Mouse (Mus musculus) gastrocnemius, adult 18-20 months (tissue): ENCODE results near the gene Apopt1. TPM values are rescaled to one million over a fixed set of nuclear protein-coding genes. Genes with fewer than 3 reads are reported as not detected.
"Not testable (repeated sequence)": the region's sequence is repeated elsewhere in the genome, so short reads cannot be mapped to it uniquely, and the experiment has no call there.

Experiments
- DNase-seq: peaks from one replicate; pipeline ENCODE4 v3.0.0; 2021; ENCODE audit warnings: low spot score
- total RNA-seq, 2 experiments: library from RNA; stranded (reverse); gene quantifications; 2 replicates each; pipeline ENCODE4 v1.2.3; 2021

Gene Apopt1
- total RNA-seq, 2 experiments from 2014 or later, result 40.5 to 43.5 TPM

GRCm38 (mm10) chr12:111705186-111705973, 7.7 kb upstream of the Apopt1 start:
- peak; percentile 86 for DNase-seq

DNA sequence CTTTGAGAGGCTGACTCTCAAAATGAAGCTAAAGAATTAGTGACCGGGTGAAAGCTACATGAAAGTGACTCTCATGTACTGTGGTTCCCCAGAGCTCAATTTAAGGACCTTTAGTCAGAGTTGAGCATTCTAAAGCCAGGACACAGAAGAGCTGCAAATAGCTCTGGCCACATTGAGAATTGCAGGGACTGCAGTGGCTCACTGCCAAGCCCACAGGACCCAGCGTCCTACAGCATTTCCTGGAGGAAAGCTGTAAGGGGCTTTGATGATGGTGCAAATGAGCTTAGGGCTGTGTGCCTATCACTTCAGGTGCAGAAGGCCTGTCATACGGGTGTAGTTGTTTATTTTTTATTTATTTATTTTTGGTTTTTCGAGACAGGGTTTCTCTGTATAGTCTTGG, 4.9 kb upstream of the Apopt1 start:
- DNase-seq, result no peak

DNA sequence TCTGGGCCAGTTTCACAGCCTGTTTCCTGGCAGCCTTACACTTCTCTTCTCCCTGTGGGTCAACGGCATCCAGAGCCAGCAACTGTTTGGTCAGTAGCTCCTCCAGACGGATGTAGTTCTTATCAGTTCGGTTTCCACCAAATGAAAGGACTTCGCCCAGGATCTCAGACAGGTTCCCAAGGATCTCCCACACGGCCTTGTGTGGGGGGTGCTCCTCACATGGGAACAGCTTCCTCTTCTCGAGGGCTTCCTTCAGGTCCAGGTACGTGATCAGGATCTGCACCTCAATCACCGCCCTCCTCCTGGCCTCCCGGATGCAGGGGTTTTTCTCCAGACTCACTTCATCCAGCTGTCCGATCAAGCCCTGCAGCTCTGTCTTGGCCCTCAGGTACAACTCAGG, 3.0 kb upstream of the Apopt1 start:
- no peak for DNase-seq

- DNase-seq, result no peak
Measured at GRCm38 (mm10) chr12:111712476-111712875, 585 bp upstream of the Apopt1 start.

GRCm38 (mm10) chr12:111713880-111714279, 819 bp downstream of the Apopt1 start:
- not testable (repeated sequence) for DNase-seq

DNA sequence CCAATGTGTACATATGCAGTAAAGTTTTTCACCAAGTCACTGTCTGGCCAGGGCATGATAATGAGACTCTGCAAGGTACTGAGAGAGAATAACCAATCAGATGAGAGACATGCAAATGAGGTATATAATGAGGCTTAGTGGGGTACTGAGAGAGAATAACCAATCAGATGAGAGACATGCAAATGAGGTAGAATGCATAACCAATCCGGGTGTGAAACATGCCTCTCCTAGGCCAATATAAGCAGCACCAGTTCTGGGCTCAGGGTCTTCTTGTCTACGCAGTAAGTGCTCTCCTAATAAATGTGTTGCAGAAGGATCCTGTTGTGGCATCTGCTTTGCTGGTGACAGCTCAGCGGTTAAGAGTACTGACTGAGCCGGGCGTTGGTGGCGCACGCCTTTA, 3.4 kb downstream of the Apopt1 start:
- no peak for DNase-seq

DNA sequence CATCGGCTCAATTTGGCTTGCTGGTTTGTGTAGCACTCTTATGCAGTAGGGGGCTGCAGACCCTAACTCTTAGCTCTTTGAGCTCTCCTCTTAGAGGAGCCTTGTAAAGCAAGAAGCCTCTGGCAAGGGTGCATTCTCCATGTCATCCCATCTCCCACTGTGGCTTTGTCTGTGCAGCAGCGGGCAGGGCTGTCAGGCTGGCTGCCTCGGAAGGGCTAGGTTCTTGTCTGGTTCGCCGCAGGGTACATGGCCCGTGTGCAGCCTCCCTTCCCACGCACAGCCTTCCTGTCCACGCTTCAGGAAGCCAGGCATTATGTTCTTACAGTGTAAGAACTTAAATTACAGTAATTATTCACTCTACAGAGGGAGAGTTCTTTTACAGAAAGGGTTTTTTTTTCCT, 5.6 kb downstream of the Apopt1 start:
- no peak for DNase-seq

DNA sequence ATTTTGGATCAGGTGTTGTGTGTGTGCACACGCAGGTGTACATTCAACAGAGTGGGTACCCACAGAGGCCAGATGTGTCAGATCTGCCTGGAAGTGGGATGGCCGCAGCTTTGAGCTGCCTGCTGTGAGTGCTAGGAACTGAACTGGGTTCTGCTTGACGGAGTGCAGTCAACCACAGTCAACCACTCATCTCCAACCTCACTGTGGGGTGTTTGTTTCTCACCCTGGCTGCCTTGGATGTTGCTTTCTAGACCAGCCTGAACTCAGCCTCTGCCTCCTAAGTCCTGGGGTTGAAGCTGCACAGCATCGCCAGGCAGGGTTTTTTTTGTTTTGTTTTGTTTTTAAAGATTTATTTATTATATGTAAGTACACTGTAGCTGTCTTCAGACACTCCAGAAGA, 7.2 kb downstream of the Apopt1 start:
- DNase-seq, result no peak

DNA sequence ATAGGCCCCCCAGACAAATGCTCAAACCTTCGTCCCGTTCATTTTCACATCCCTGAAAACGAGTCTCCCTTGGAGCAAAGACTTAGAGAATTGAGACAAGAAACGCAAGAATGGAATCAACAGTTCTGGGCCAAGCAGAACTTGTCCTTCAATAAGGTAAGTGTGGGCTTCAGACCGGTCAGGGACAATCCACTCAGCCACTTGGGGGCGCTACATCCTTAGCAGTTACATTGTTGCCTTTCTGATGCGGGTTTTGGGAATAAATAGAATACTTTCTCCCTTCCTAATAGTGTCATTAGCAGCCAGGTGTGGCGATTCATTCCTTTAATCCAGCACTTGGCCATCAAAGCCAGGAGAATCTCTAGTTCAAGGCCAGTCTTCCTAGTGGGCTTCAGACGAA, 9.6 kb downstream of the Apopt1 start:
- DNase-seq, result no peak

- peak; percentile 53 for DNase-seq
Measured at GRCm38 (mm10) chr12:111724638-111725337, 11.7 kb downstream of the Apopt1 start.

DNA sequence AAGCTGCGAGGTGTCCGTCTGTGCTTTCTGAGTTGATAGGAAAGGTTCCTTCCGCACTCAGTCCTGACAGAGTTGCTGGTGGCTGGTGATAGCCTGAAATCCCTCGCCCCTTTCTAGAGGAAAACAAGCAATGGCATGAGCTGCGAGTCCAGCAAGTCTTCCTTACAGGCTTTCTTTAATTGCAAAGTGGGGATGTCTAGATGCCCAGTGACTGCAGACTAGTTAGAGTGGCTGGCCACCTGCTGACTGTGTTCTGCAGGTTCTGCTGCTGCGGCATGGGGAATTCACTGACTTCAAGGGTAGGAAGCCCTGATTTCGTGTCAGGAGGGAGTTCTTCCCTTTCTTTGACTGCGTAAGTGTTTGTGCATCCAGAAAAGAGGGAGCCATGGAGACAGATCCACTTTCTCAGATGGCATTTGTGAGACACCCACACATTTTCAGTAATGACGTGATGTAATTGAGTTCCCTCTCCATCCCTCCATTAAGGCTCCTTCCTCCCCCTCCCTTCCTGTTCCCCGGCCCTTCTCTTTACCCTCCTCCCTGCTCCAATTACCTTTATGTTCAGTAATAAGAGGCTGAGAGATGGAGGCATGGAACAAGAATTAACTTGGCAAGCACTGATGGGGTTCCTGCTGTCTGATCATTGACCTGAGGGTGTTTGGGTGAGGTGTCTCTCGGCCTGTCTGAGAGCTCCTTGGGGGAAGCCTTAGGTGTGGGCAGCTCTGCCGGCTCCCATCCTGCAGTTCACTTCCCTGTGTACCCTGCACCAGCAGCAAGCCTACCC, 12.5 kb downstream of the Apopt1 start:
- DNase-seq, result no peak

DNA sequence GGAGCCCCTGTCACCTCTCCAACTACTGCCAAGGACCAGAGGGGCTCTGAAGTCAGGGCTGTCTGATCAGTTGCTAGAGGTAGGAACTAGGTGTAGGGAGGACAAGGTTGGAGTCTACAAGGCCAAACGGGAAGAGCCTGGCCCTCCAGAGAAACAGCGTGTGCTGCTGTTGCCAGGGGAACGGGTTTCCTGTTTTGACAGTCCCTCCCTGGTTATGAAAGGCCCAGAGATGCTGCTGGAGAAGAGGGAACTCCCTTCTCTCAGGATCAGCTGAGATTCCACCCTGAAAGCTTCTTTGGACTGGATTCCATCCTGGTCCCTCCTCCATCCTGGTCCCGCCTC, 13.0 kb downstream of the Apopt1 start:
- DNase-seq, result peak; percentile 67

DNA sequence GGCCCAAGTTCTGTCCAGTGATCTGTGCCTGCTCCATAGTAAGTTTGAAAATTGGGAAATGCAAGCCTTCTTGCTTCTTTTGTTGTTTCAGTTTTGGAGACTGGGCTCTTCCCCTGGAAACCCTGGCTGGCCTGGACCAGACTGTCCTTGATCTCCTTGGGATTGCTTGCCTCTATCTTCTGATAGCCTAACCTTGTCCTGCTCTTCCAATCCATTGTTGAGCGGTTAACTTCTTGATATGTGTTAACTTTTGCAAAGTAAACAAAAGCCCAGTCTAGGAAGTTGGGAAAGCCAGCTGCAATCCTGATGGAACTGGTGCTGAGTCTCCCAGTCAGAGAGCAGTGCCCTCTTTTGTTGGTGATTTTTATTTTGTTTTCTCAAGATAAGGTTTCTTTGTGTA, 14.9 kb downstream of the Apopt1 start:
- DNase-seq, result no peak

- DNase-seq, result peak; percentile 88
Measured at GRCm38 (mm10) chr12:111731822-111732807, 19.1 kb downstream of the Apopt1 start.

GRCm38 (mm10) chr12:111732921-111733320, 19.9 kb downstream of the Apopt1 start:
- no peak for DNase-seq

GRCm38 (mm10) chr12:111734912-111735311, 21.9 kb downstream of the Apopt1 start:
- DNase-seq, result no peak

GRCm38 (mm10) chr12:111736676-111737075, 23.6 kb downstream of the Apopt1 start:
- DNase-seq, result not testable (repeated sequence)

- no peak for DNase-seq
Measured at GRCm38 (mm10) chr12:111737370-111737769, 24.3 kb downstream of the Apopt1 start.

DNA sequence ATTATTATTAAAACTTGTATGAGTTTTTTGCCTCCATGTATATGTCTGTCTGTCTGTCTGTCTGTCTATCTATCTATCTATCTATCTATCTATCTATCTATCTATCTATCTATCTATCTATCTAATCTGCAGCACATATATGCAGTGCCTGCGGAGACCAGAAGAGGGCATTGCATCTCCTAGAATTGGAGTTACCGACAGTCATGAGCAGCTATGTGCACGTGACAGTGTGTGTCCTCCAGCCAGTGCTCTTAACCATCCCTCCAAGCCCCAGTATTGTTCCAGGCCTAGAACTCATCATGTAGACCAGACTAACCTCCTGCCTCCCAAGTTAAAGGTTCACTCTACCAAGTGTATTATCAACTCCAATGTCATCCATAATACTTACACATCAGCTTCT, 25.7 kb downstream of the Apopt1 start:
- peak; percentile 69 for DNase-seq

GRCm38 (mm10) chr12:111741338-111741737, 28.3 kb downstream of the Apopt1 start:
- DNase-seq, result no peak

DNA sequence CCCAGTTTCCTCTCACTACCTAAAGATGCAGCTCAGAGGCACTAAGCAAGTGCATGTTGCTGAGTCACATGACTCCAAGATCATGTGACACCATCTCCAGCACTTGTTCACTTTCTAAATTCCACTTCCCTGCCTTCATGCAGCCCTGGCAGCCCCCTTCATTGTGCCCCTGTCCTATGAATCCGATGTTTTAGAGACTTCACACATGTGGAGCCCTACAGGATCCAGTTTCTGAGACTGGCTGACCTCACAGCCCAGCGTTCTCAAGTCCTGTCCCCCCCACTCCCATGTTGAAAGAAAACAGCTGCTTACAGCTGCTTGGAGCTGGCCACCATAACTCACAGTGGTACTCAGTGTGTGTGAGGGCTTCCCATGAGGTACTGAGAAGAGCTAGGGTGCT, 30.4 kb downstream of the Apopt1 start:
- no peak for DNase-seq
